Comparison of ENCODE assay signal across 9 mouse cellular contexts in the genomic region with DNA sequence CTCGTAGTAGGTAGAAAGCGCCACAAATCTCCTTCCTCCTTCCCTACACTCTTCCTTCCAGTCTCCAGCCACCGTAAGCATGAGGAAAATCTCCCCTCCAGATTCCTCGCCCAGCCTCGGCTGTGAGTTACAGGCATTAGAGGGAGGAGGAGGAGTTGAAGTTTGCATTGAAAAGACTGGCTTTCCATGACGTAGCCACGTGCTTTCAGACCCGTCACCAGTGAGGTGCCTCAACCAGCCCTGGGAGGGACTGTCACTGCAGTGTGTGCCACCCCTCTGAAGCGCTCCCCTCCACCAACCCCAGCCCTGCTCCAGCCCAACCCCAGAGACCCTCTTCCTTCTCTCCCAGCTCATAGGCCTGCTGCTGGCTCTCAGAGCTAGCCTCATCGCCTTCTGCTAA. TPM values are rescaled to one million over a fixed set of nuclear protein-coding genes. Genes with fewer than 3 reads are reported as not detected.
DNase-seq lines count a peak whose midpoint lies in the region; ATAC-seq and TF ChIP-seq lines count a peak whose summit lies in the region.
"Had no signal": no experiment of that assay in that cellular context is flagged by ENCODE, and none has a peak within 500 bp of the region (broad histone marks: within the 10 kb centered on the region; RNA-seq: fewer than 3 reads in every experiment).

No protein-coding gene starts in this region.

- no peaks in the 10 kb centered on the region for H3K9me3 ChIP-seq in lung, embryonic 15.5 days
- H3K9me3 ChIP-seq in forebrain, embryonic 11.5 days (ENCODE audit: control insufficient read depth, low read length), result no peaks in the 10 kb centered on the region
- no peaks in the 10 kb centered on the region for H3K9me3 ChIP-seq in hindbrain, postnatal 0 days (ENCODE audit: low read length)
- no peaks in the 10 kb centered on the region for H3K9me3 ChIP-seq in limb, embryonic 15.5 days
- no peaks in the 10 kb centered on the region for H3K9me3 ChIP-seq in stomach, embryonic 14.5 days (ENCODE audit: control insufficient read depth, low read depth, low read length)

- ATAC-seq in lung, embryonic 15.5 days (ENCODE audit: borderline replicate concordance, extremely low read depth, low FRiP score, low TSS enrichment), result peak; percentile 39; the same call in 1 of the 2 replicates
- peak; percentile 93 for ATAC-seq in forebrain, embryonic 11.5 days (replicated peaks; ENCODE audit: low FRiP score)
- ATAC-seq in hindbrain, postnatal 0 days, result peak; percentile 95
- ATAC-seq in limb, embryonic 15.5 days (ENCODE audit: insufficient number of reproducible peaks, low FRiP score, low TSS enrichment, low read depth), result peak; percentile 48; the same call in 1 of the 2 replicates
- ATAC-seq in stomach, embryonic 14.5 days (ENCODE audit: insufficient number of reproducible peaks, insufficient read depth, low FRiP score, low read depth), result peak; percentile 66

- peak overlapping the region; percentile 55 for H3K4me2 ChIP-seq in lung, embryonic 15.5 days
- peak overlapping the region; percentile 56 for H3K4me2 ChIP-seq in forebrain, embryonic 11.5 days (ENCODE audit: low read depth, low read length, severe bottlenecking)
- peak overlapping the region; percentile 76 for H3K4me2 ChIP-seq in hindbrain, postnatal 0 days (ENCODE audit: low read depth, low read length)
- peak overlapping the region; percentile 53 for H3K4me2 ChIP-seq in limb, embryonic 15.5 days
- H3K4me2 ChIP-seq in stomach, embryonic 14.5 days (replicated peaks; ENCODE audit: low read depth, low read length), result peak overlapping the region; percentile 55

- H3K4me1 ChIP-seq in lung, embryonic 15.5 days, result 0 out of 2 replicates have a peak, but pooled peaks cover 3% of the 10 kb centered on the region
- peaks cover 3% of the 10 kb centered on the region; the same call in 1 of the 2 replicates for H3K4me1 ChIP-seq in forebrain, embryonic 11.5 days (replicated peaks; ENCODE audit: control insufficient read depth, insufficient read depth, low read length)
- H3K4me1 ChIP-seq in hindbrain, postnatal 0 days (ENCODE audit: insufficient read depth, low read length), result 0 out of 2 replicates have a peak, but pooled peaks cover 2% of the 10 kb centered on the region
- H3K4me1 ChIP-seq in limb, embryonic 15.5 days, result peaks cover 11% of the 10 kb centered on the region
- H3K4me1 ChIP-seq in stomach, embryonic 14.5 days (ENCODE audit: control insufficient read depth, insufficient read depth, low read length), result peaks cover 5% of the 10 kb centered on the region; the same call in 1 of the 2 replicates

- no peak overlapping the region for H3K27ac ChIP-seq in lung, embryonic 15.5 days
- H3K27ac ChIP-seq in forebrain, embryonic 11.5 days (ENCODE audit: low read depth, low read length), result no peak overlapping the region
- peak overlapping the region; percentile 75 for H3K27ac ChIP-seq in hindbrain, postnatal 0 days
- no peak overlapping the region for H3K27ac ChIP-seq in limb, embryonic 15.5 days
- no peak overlapping the region for H3K27ac ChIP-seq in stomach, embryonic 14.5 days (ENCODE audit: low read length)

- peaks cover 38% of the 10 kb centered on the region for H3K27me3 ChIP-seq in lung, embryonic 15.5 days
- no peaks in the 10 kb centered on the region for H3K27me3 ChIP-seq in forebrain, embryonic 11.5 days (ENCODE audit: control insufficient read depth, insufficient read depth, low read length)
- no peaks in the 10 kb centered on the region for H3K27me3 ChIP-seq in hindbrain, postnatal 0 days (ENCODE audit: insufficient read depth, low read length)
- peaks cover 24% of the 10 kb centered on the region for H3K27me3 ChIP-seq in limb, embryonic 15.5 days
- H3K27me3 ChIP-seq in stomach, embryonic 14.5 days (ENCODE audit: control insufficient read depth, insufficient read depth, low read length), result no peaks in the 10 kb centered on the region

- no peaks in the 10 kb centered on the region for H3K36me3 ChIP-seq in lung, embryonic 15.5 days
- H3K36me3 ChIP-seq in forebrain, embryonic 11.5 days (ENCODE audit: control insufficient read depth, insufficient read depth, low read length), result no peaks in the 10 kb centered on the region
- no peaks in the 10 kb centered on the region for H3K36me3 ChIP-seq in hindbrain, postnatal 0 days (ENCODE audit: insufficient read depth, low read length)
- no peaks in the 10 kb centered on the region for H3K36me3 ChIP-seq in limb, embryonic 15.5 days
- H3K36me3 ChIP-seq in stomach, embryonic 14.5 days (ENCODE audit: control insufficient read depth, insufficient read depth, low read length), result no peaks in the 10 kb centered on the region

- no peak for TF ChIP-seq CTCF in hindbrain, postnatal 0 days (IDR thresholded peaks at IDR 0.05; ENCODE audit: low read depth)

- H3K9ac ChIP-seq in lung, embryonic 15.5 days, result no peak overlapping the region
- peak overlapping the region; percentile 59 for H3K9ac ChIP-seq in forebrain, embryonic 11.5 days (ENCODE audit: low read length)
- peak overlapping the region; percentile 69 for H3K9ac ChIP-seq in hindbrain, postnatal 0 days (replicated peaks; ENCODE audit: low read length)
- H3K9ac ChIP-seq in limb, embryonic 15.5 days, result no peak overlapping the region
- H3K9ac ChIP-seq in stomach, embryonic 14.5 days (replicated peaks; ENCODE audit: low read depth, low read length), result no peak overlapping the region

- H3K4me3 ChIP-seq in lung, embryonic 15.5 days, result peak overlapping the region; percentile 26
- H3K4me3 ChIP-seq in forebrain, embryonic 11.5 days (ENCODE audit: low read depth, low read length), result peak overlapping the region; percentile 28
- H3K4me3 ChIP-seq in hindbrain, postnatal 0 days (ENCODE audit: low read length), result peak overlapping the region; percentile 69
- peak overlapping the region; percentile 30 for H3K4me3 ChIP-seq in limb, embryonic 15.5 days
- peak overlapping the region; percentile 29 for H3K4me3 ChIP-seq in stomach, embryonic 14.5 days (ENCODE audit: low read depth, low read length)

- WGBS in lung, embryonic 15.5 days, result 2% methylated on average over 10 of the region's 10 CpGs
- WGBS in forebrain, embryonic 11.5 days, result 2% methylated on average over 10 of the region's 10 CpGs
- under 1% methylated on average over 10 of the region's 10 CpGs for WGBS in hindbrain, postnatal 0 days
- WGBS in limb, embryonic 15.5 days, result 4% methylated on average over 10 of the region's 10 CpGs
- 5% methylated on average over 10 of the region's 10 CpGs for WGBS in stomach, embryonic 14.5 days

- DNase-seq in lung, postnatal 14 days, result no peak
- peak; percentile 82 for DNase-seq in forebrain, embryonic 11.5 days (ENCODE audit: low spot score)
- DNase-seq in hindbrain, postnatal 0 days (ENCODE audit: low spot score), result peak; percentile 89
- no peak for DNase-seq in thymus, postnatal 10 days (ENCODE audit: low spot score in 2 of 2)
- no peak for DNase-seq in thymus, postnatal 14 days

RNA-seq across cellular contexts. Expression of a gene that starts 0.5 kb away (rescaled TPM):
- 0.59 and 1.9 TPM in 2 replicates for polyA plus RNA-seq in lung, embryonic 15.5 days (2015; fragmentation: Nextera tagmentation; extraction: Ambion mirVana)
- polyA plus RNA-seq in forebrain, embryonic 11.5 days (2014; fragmentation: Nextera tagmentation; extraction: Ambion mirVana), result 6.7 and 8.0 TPM in 2 replicates
- total RNA-seq in hindbrain, postnatal 0 days (2014; rRNA removed), result 33.5 and 41.0 TPM in 2 replicates
- polyA plus RNA-seq in hindbrain, postnatal 0 days (2015; fragmentation: Nextera tagmentation; extraction: Ambion mirVana), result 30.9 and 32.5 TPM in 2 replicates
- polyA plus RNA-seq in limb, embryonic 15.5 days (2015; fragmentation: Nextera tagmentation; extraction: Ambion mirVana), result 0.50 and 0.62 TPM in 2 replicates
- 1.2 and 1.8 TPM in 2 replicates for polyA plus RNA-seq in stomach, embryonic 14.5 days (2014; fragmentation: Nextera tagmentation; extraction: Ambion mirVana)
- total RNA-seq: MEL had no signal

Comparison
In these comparisons a context has a peak if more than half of its experiments do, and no peak if none do; other contexts are left out.
1. ATAC-seq: peak in every context shown above with its lines; median percentile 95 in hindbrain, postnatal 0 days; 93 in forebrain, embryonic 11.5 days; 66 in stomach, embryonic 14.5 days; 48 in limb, embryonic 15.5 days; 39 in lung, embryonic 15.5 days.
2. H3K9ac ChIP-seq: peak in forebrain, embryonic 11.5 days (single experiment) and hindbrain, postnatal 0 days (single experiment); none in lung, embryonic 15.5 days (single experiment), limb, embryonic 15.5 days (single experiment) and stomach, embryonic 14.5 days (single experiment).
3. DNase-seq: peak in forebrain, embryonic 11.5 days (single experiment) and hindbrain, postnatal 0 days (single experiment); none in lung, postnatal 14 days (single experiment), thymus, postnatal 10 days (0 of 2) and thymus, postnatal 14 days (single experiment).
4. Peak in every context shown above with its lines, with median percentiles within 50 percentile points of each other: H3K4me2 ChIP-seq and H3K4me3 ChIP-seq.